Mouse (Mus musculus) myocyte (in vitro differentiated cells): ENCODE data around the gene Slc25a48.

ENCODE experiments used
- CEBPB ChIP-seq: IDR thresholded peaks from 2 replicates; pipeline ENCODE4 v1.6.1; 2011; ENCODE audit warnings: mild to moderate bottlenecking, moderate library complexity; ENCODE audit not compliant: poor library complexity, insufficient read depth, severe bottlenecking
- E2F4 ChIP-seq: IDR thresholded peaks from one replicate; pipeline ENCODE4 v1.6.1; 2011; ENCODE audit warnings: mild to moderate bottlenecking, control low read depth, moderate library complexity; ENCODE audit not compliant: insufficient read depth
- MAX ChIP-seq: IDR thresholded peaks from one replicate; pipeline ENCODE4 v1.6.1; 2011; ENCODE audit warnings: low read depth, mild to moderate bottlenecking, control low read depth
- MYOD1 ChIP-seq, 3 experiments: IDR thresholded peaks; one replicate each; pipeline ENCODE4 v1.6.1; 2011; ENCODE audit warnings: control low read depth in 2 of 3, low read depth in 2 of 3, mild to moderate bottlenecking in 2 of 3, moderate library complexity in 1 of 3; ENCODE audit not compliant: insufficient read length in 2 of 3, control insufficient read depth in 1 of 3
- MYOG ChIP-seq, 3 experiments: IDR thresholded peaks; one replicate each; pipeline ENCODE4 v1.6.1; 2011; ENCODE audit warnings: control low read depth in 2 of 3, low read depth in 2 of 3, mild to moderate bottlenecking in 2 of 3; ENCODE audit not compliant: insufficient read length in 2 of 3, control insufficient read depth in 1 of 3, insufficient read depth in 1 of 3
- POLR2A ChIP-seq: IDR thresholded peaks from one replicate; pipeline ENCODE4 v1.6.1; 2011; ENCODE audit warnings: low read depth, mild to moderate bottlenecking, control low read depth, moderate library complexity; ENCODE audit not compliant: insufficient read length
- POLR2AphosphoS2 ChIP-seq: IDR thresholded peaks from one replicate; pipeline ENCODE4 v1.6.1; 2011; ENCODE audit warnings: low read depth, control low read depth; ENCODE audit not compliant: insufficient read length
- TCF3 ChIP-seq: IDR thresholded peaks from one replicate; pipeline ENCODE4 v1.6.1; 2011; ENCODE audit warnings: low read depth, control low read depth; ENCODE audit not compliant: insufficient read length
- USF1 ChIP-seq: IDR thresholded peaks from one replicate; pipeline ENCODE4 v1.6.1; 2011; ENCODE audit warnings: low read depth, mild to moderate bottlenecking, control low read depth, moderate library complexity

GRCm38 (mm10) chr13:56522821-56523167 lies 84.6 kb downstream of the Slc25a48 start:
- TF ChIP-seq POLR2AphosphoS2 (no peak), TCF3 (no peak), MYOD1 (IDR thresholded peaks at IDR 0.05; ENCODE audit: control insufficient read depth in 1 of 3, insufficient read length in 2 of 3, low read depth in 2 of 3) (no peak), POLR2A (no peak), E2F4 (no peak), MAX (no peak), MYOG (IDR thresholded peaks at IDR 0.05; ENCODE audit: control insufficient read depth in 1 of 3, insufficient read depth in 1 of 3, insufficient read length in 2 of 3, low read depth in 2 of 3) (no peak), CEBPB (no peak), USF1 (no peak)
